Mouse (Mus musculus): ENCODE measurements around the gene Fyttd1. TPM values are rescaled to one million over a fixed set of nuclear protein-coding genes. Genes with fewer than 3 reads are reported as not detected.

Fyttd1 gene
- polyA plus RNA-seq (2014; fragmentation: Illumina TruSeq; extraction: RNeasy Lipid Tissue Mini Kit (QIAGEN cat#74804); ENCODE audit: low read depth, low replicate concordance) = 128 TPM

GRCm38 (mm10) chr16:32877343-32878156, at the start of gene Fyttd1, which contains the start of gene Rubcn:
Gene Fyttd1 (plus strand): TSS chr16:32877500.
Gene Rubcn (minus strand): TSS chr16:32877766.

GRCm38 (mm10) chr16:32913937-32914881, 36.9 kb downstream of the Fyttd1 start, which contains the start of gene Lrch3:
Gene Lrch3 (plus strand): TSS chr16:32914100.

Other genes starting within 250 kb of the Fyttd1 start
- 1.5 TPM for gene Tnk2, start 233.6 kb upstream of the Fyttd1 start, polyA plus RNA-seq (2014; fragmentation: Illumina TruSeq; extraction: RNeasy Lipid Tissue Mini Kit (QIAGEN cat#74804); ENCODE audit: low read depth, low replicate concordance)
- 81.6 TPM for gene Muc4, start 141.6 kb upstream of the Fyttd1 start, polyA plus RNA-seq (2014; fragmentation: Illumina TruSeq; extraction: RNeasy Lipid Tissue Mini Kit (QIAGEN cat#74804); ENCODE audit: low read depth, low replicate concordance)
- gene Muc20, start 80.1 kb upstream of the Fyttd1 start, polyA plus RNA-seq (2014; fragmentation: Illumina TruSeq; extraction: RNeasy Lipid Tissue Mini Kit (QIAGEN cat#74804); ENCODE audit: low read depth, low replicate concordance) = 0.32 TPM
- gene Smbd1, start 67.0 kb upstream of the Fyttd1 start, polyA plus RNA-seq (2014; fragmentation: Illumina TruSeq; extraction: RNeasy Lipid Tissue Mini Kit (QIAGEN cat#74804); ENCODE audit: low read depth, low replicate concordance) = not detected
- 7.2 TPM for gene Rubcn, start 266 bp downstream of the Fyttd1 start, polyA plus RNA-seq (2014; fragmentation: Illumina TruSeq; extraction: RNeasy Lipid Tissue Mini Kit (QIAGEN cat#74804); ENCODE audit: low read depth, low replicate concordance)
- gene Lrch3, start 36.6 kb downstream of the Fyttd1 start, polyA plus RNA-seq (2014; fragmentation: Illumina TruSeq; extraction: RNeasy Lipid Tissue Mini Kit (QIAGEN cat#74804); ENCODE audit: low read depth, low replicate concordance) = 32.2 TPM
- gene Iqcg, start 178.7 kb downstream of the Fyttd1 start, polyA plus RNA-seq (2014; fragmentation: Illumina TruSeq; extraction: RNeasy Lipid Tissue Mini Kit (QIAGEN cat#74804); ENCODE audit: low read depth, low replicate concordance) = 1.7 TPM
- gene Rpl35a, start 179.0 kb downstream of the Fyttd1 start, polyA plus RNA-seq (2014; fragmentation: Illumina TruSeq; extraction: RNeasy Lipid Tissue Mini Kit (QIAGEN cat#74804); ENCODE audit: low read depth, low replicate concordance) = 1,014 TPM
- 1.8 TPM for gene Lmln, start 185.0 kb downstream of the Fyttd1 start, polyA plus RNA-seq (2014; fragmentation: Illumina TruSeq; extraction: RNeasy Lipid Tissue Mini Kit (QIAGEN cat#74804); ENCODE audit: low read depth, low replicate concordance)